Mouse (Mus musculus): Measurements from ENCODE around the gene Nipal4.

DNA sequence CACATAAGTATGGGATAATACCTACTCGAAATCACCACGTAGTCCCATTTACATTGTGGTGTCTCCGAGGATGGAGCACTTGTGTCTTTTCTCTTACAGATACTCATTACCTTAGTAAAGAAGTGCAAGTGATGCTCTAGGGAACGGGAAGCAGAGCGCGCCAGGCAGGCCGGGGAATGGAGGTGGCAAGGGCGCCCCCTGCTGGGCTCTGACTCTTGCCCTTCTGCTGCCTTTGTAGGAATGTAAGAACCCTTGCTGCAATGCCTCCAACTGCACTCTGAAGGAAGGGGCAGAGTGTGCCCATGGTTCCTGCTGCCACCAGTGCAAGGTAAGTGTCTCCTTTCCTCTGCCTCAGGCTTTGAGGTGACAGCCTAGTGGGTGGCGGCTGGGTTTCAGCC, 37.8 kb downstream of the Nipal4 start:
- peak; percentile 81 for TF ChIP-seq EP300 (IDR thresholded peaks at IDR 0.05; ENCODE audit: insufficient read depth, low read depth, low read length)
- peak; percentile 99 for TF ChIP-seq CTCF (IDR thresholded peaks at IDR 0.05)

Data from heart, adult 2 months (tissue).